7 mouse cellular contexts compared by ENCODE assay signal in the genomic region with DNA sequence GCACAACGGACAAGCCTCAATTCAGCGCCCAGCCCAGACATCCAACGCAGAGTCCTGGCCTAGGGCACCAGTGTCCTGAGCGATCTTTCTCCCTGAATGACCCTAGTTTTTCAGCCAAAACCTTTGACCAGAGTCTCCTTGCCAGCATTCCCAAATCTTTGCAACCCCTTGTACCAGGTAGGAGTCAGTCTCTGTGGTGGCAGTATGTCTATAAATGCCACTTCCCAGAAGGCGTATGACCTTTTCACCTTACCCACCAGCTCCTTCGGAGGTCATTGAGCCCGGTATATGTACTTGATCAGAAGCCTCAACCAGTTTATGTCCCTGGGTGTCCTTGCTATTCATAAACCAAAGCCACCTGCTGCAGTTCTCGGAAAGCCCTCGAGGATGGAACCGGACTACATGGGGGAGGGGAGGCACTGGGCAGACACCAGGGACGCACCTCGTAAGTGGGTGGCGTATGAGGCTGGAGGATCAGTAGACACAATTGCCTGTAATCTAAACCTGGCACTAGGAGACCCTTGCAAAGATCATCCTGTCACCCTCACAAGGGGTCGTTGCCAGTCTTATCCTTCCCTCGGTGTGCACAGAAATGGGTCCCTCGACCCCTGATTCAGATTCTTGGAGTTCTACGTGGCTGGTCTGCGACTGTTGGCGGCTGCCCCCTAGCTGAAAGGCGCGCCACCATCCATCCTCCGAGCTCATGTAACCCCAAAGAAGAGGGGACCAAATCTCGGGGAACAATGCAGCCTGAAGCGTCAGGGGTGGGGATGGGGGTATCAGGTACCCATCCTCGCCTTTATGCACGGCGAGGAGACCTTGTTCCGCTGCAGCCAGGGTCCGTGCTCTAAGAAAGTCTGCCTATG. TPM values are rescaled to one million over a fixed set of nuclear protein-coding genes. Genes with fewer than 3 reads are reported as not detected.
DNase-seq lines count a peak whose midpoint lies in the region; ATAC-seq lines count a peak whose summit lies in the region.

No protein-coding gene starts in this region.

- peak; percentile 79 for DNase-seq in adipocyte (ENCODE audit: low spot score)
- DNase-seq in cerebellum, postnatal 4 days (ENCODE audit: low spot score in 2 of 2), result peak; percentile 31 to 56
- DNase-seq in gastrocnemius, postnatal 10 days, result peak; percentile 67
- DNase-seq in left cerebral cortex, postnatal 14 days (ENCODE audit: low spot score in 2 of 2), result peak; percentile 64 to 71
- DNase-seq in right cerebral cortex, postnatal 25 days, result peak; percentile 77

- ATAC-seq in inflammation-experienced regulatory T-cells, adult 6 months, result peak; percentile 32
- peak; percentile 38 for ATAC-seq in megakaryocyte progenitor cell, adult 5-6 weeks (replicated peaks; ENCODE audit: poor library complexity)

- intact Hi-C loops in left cerebral cortex, postnatal 14 days (cut with DNase I), result loop anchor here (1.0 to 10.0 kb wide), 6 partner anchors 60 to 1023 kb away; no protein-coding TSS in a partner anchor

RNA-seq across cellular contexts. Expression of a gene that starts 0.6 kb away (rescaled TPM):
- 10 to 100 TPM; 60.4 to 72.9 TPM for total RNA-seq in gastrocnemius, postnatal 10 days (2021)
- polyA plus RNA-seq in inflammation-experienced regulatory T-cells, adult 6 months (2017; shearing (Covaris generic)), result 100 to 1,000 TPM; 145 to 329 (median 260) TPM
- 10 to 100 TPM; 28.1 to 39.9 TPM for total RNA-seq in left cerebral cortex, postnatal 14 days (2021)
- total RNA-seq in megakaryocyte progenitor cell, adult 5-6 weeks (2015), result 8.3 and 9.4 TPM in 2 replicates
- total RNA-seq in megakaryocyte progenitor cell, adult 5-6 weeks (2017), result 9.7 and 11.7 TPM in 2 replicates

Comparison
In these comparisons a context has a peak if more than half of its experiments do, and no peak if none do; other contexts are left out.
1. Peak in every context shown above with its lines: DNase-seq and ATAC-seq.